Mouse (Mus musculus) embryonic fibroblast, embryonic 13.5 days (primary cell): ENCODE data around the gene Stxbp6.
"Not testable (repeated sequence)": the region's sequence is repeated elsewhere in the genome, so short reads cannot be mapped to it uniquely, and the experiment has no call there.

Source experiments
- CTCF ChIP-seq: IDR thresholded peaks from 2 replicates; pipeline ENCODE4 v1.5.1; 2011; ENCODE audit warnings: mild to moderate bottlenecking, control low read depth, low read length, moderate library complexity, borderline replicate concordance; ENCODE audit not compliant: insufficient read depth
- POLR2A ChIP-seq: IDR thresholded peaks from 2 replicates; pipeline ENCODE4 v1.6.1; 2011; ENCODE audit warnings: low read depth, mild to moderate bottlenecking, control low read depth, low read length, moderate library complexity

- TF ChIP-seq POLR2A, CTCF: not testable (repeated sequence)
Observed at GRCm38 (mm10) chr12:45047711-45048110, 26.8 kb downstream of the Stxbp6 start.
